Mouse (Mus musculus): ENCODE data around the gene Nqo1. TPM values are rescaled to one million over a fixed set of nuclear protein-coding genes. Genes with fewer than 3 reads are reported as not detected.

Gene Nqo1
- polyA plus RNA-seq, 2 experiments, result 9.6 to 15.0 TPM

DNA sequence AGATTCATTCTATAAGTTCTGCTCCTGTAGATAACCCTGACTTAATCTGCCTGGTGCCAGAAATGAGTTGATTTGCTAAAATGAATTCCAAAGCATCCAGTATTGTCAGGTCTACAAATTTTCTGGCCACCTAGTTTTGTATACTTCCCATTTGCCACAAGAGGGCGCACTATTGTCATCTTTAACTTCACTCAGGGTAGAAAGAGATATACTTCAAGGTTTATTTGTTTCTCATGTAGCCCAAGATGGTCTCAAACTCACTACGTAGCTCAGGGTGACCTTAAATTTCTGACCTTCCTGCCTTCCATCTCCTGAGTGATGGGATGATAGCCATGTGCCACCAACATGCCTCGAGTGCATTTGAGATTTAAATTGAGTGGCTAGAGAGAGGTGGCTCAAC, 16.4 kb downstream of the Nqo1 start:
- ATAC-seq (ENCODE audit: low FRiP score, low read depth) (no peak), DNase-seq (ENCODE audit: low spot score) (peak; percentile 54)
- H3K4me1 ChIP-seq (ENCODE audit: control insufficient read depth, insufficient read depth, low read length), result peaks cover 18% of the 10 kb centered on the region
- H3K36me3 ChIP-seq (ENCODE audit: control insufficient read depth, insufficient read depth, low read length), result no peaks in the 10 kb centered on the region
- no peaks in the 10 kb centered on the region for H3K9me3 ChIP-seq (ENCODE audit: control insufficient read depth, low read length)
- no peak overlapping the region for H3K9ac ChIP-seq (ENCODE audit: low read depth, low read length, severe bottlenecking)
- H3K4me3 ChIP-seq (replicated peaks; ENCODE audit: low read length), result no peak overlapping the region
- H3K27ac ChIP-seq (replicated peaks; ENCODE audit: low read depth, low read length), result no peak overlapping the region
- 29% methylated on average over 3 of the region's 3 CpGs for WGBS
- no peak overlapping the region for H3K4me2 ChIP-seq (replicated peaks; ENCODE audit: low read depth, low read length, severe bottlenecking)
- TF ChIP-seq POLR2A (IDR thresholded peaks at IDR 0.05; ENCODE audit: borderline replicate concordance, extremely low read depth, insufficient read depth, insufficient read length), result no peak
- H3K27me3 ChIP-seq (ENCODE audit: control insufficient read depth, insufficient read depth, low read length), result no peaks in the 10 kb centered on the region

- no peak for ATAC-seq (ENCODE audit: low FRiP score, low read depth)
Observed at GRCm38 (mm10) chr8:107386171-107386570, 16.8 kb downstream of the Nqo1 start.

DNA sequence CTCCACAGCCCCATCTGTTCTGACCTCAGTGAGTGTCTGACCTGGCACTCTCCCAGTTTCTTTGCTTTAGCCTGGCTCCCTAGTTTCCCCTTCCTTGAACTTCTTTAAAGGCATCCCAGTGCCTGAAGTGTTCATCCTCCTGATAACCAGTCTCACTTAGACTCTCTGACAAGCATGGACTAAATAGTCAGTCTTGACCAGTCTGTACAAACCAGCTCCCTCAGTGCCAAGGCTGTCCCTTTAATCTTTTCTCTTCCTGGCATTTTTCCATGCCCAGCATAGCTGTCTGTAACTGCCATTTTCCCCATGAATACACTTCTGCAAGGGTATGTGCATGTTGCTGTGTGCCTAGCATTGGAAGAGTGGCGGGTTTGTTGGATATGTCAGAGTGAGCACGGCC, 17.9 kb downstream of the Nqo1 start:
- H3K36me3 ChIP-seq (ENCODE audit: control insufficient read depth, insufficient read depth, low read length), result peaks cover 10% of the 10 kb centered on the region
- H3K4me3 ChIP-seq (replicated peaks; ENCODE audit: low read length), result no peak overlapping the region
- H3K9ac ChIP-seq (ENCODE audit: low read depth, low read length, severe bottlenecking), result no peak overlapping the region
- DNase-seq (ENCODE audit: low spot score) (no peak), ATAC-seq (ENCODE audit: low FRiP score, low read depth) (no peak)
- no peak for TF ChIP-seq POLR2A (IDR thresholded peaks at IDR 0.05; ENCODE audit: borderline replicate concordance, extremely low read depth, insufficient read depth, insufficient read length)
- no peak overlapping the region for H3K4me2 ChIP-seq (replicated peaks; ENCODE audit: low read depth, low read length, severe bottlenecking)
- no peaks in the 10 kb centered on the region for H3K27me3 ChIP-seq (ENCODE audit: control insufficient read depth, insufficient read depth, low read length)
- peaks cover 18% of the 10 kb centered on the region for H3K4me1 ChIP-seq (ENCODE audit: control insufficient read depth, insufficient read depth, low read length)
- WGBS, result 81% methylated on average over 2 of the region's 2 CpGs
- no peak overlapping the region for H3K27ac ChIP-seq (replicated peaks; ENCODE audit: low read depth, low read length)
- no peaks in the 10 kb centered on the region for H3K9me3 ChIP-seq (ENCODE audit: control insufficient read depth, low read length)

More at GRCm38 (mm10) chr8:107386171-107386570, 16.8 kb downstream of the Nqo1 start:
- Histone ChIP-seq H3K27ac (replicated peaks; ENCODE audit: low read depth, low read length) (no peak overlapping the region), H3K9me3 (ENCODE audit: control insufficient read depth, low read length) (no peaks in the 10 kb centered on the region), H3K4me2 (replicated peaks; ENCODE audit: low read depth, low read length, severe bottlenecking) (no peak overlapping the region), H3K9ac (ENCODE audit: low read depth, low read length, severe bottlenecking) (no peak overlapping the region), H3K4me1 (ENCODE audit: control insufficient read depth, insufficient read depth, low read length) (peaks cover 18% of the 10 kb centered on the region), H3K36me3 (ENCODE audit: control insufficient read depth, insufficient read depth, low read length) (no peaks in the 10 kb centered on the region), H3K4me3 (replicated peaks; ENCODE audit: low read length) (no peak overlapping the region), H3K27me3 (ENCODE audit: control insufficient read depth, insufficient read depth, low read length) (no peaks in the 10 kb centered on the region)
- peak; percentile 39 for DNase-seq (ENCODE audit: low spot score)
- TF ChIP-seq POLR2A (IDR thresholded peaks at IDR 0.05; ENCODE audit: borderline replicate concordance, extremely low read depth, insufficient read depth, insufficient read length), result no peak
- 43% methylated on average over 5 of the region's 5 CpGs for whole genome bisulfite sequencing

GRCm38 (mm10) chr8:107384651-107385050, 18.4 kb downstream of the Nqo1 start:
- ATAC-seq (ENCODE audit: low FRiP score, low read depth) (no peak), DNase-seq (ENCODE audit: low spot score) (no peak)
- Histone ChIP-seq H3K9me3 (ENCODE audit: control insufficient read depth, low read length) (no peaks in the 10 kb centered on the region), H3K36me3 (ENCODE audit: control insufficient read depth, insufficient read depth, low read length) (peaks cover 13% of the 10 kb centered on the region), H3K4me2 (replicated peaks; ENCODE audit: low read depth, low read length, severe bottlenecking) (no peak overlapping the region), H3K27ac (replicated peaks; ENCODE audit: low read depth, low read length) (no peak overlapping the region), H3K27me3 (ENCODE audit: control insufficient read depth, insufficient read depth, low read length) (no peaks in the 10 kb centered on the region), H3K9ac (ENCODE audit: low read depth, low read length, severe bottlenecking) (no peak overlapping the region), H3K4me3 (replicated peaks; ENCODE audit: low read length) (no peak overlapping the region), H3K4me1 (ENCODE audit: control insufficient read depth, insufficient read depth, low read length) (peaks cover 14% of the 10 kb centered on the region)
- TF ChIP-seq POLR2A (IDR thresholded peaks at IDR 0.05; ENCODE audit: borderline replicate concordance, extremely low read depth, insufficient read depth, insufficient read length), result no peak
- 55% methylated on average over 5 of the region's 5 CpGs for WGBS

DNA sequence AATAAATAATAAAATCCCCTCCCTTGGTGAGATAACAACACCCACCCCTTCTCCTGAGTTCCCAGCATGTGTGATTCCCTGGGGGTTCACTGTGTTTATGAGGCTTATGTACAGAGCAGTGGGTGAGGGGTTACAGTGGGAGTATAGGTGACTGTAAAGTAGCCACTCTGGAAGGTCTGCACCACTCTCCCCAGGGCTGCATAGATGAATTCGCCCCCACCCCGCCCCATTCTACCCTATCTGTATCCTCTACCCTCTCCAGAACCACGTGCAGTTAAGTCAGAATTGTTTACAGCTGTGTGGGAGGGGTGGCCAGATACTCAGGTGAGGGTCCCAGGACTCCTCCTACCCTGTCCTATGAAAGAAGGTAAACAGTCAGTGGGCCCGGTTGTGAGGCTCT, 20.1 kb downstream of the Nqo1 start:
- TF ChIP-seq POLR2A (IDR thresholded peaks at IDR 0.05; ENCODE audit: borderline replicate concordance, extremely low read depth, insufficient read depth, insufficient read length), result no peak

DNA sequence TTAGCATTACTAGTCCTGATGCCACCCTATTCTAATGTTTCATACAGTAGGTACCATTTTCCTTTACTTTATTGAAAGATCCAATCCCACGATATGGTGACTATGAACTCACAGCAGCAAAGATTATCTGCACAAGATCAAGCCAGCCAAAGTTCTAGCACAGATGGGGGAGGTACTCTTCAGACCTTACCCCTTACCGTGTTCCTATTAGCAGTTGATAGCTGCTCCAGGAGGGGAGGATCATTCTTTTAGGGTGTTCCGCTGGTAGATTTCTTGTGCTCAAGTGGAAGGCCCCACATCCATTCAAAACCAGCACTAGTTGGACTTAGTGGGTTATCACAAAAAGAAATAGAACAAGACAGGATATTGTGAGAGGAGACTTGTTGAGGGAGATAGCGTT, 21.3 kb downstream of the Nqo1 start:
- no peak for TF ChIP-seq POLR2A (IDR thresholded peaks at IDR 0.05; ENCODE audit: borderline replicate concordance, extremely low read depth, insufficient read depth, insufficient read length)
- Histone ChIP-seq H3K36me3 (ENCODE audit: control insufficient read depth, insufficient read depth, low read length) (peaks cover 33% of the 10 kb centered on the region), H3K9ac (ENCODE audit: low read depth, low read length, severe bottlenecking) (no peak overlapping the region), H3K27me3 (ENCODE audit: control insufficient read depth, insufficient read depth, low read length) (no peaks in the 10 kb centered on the region), H3K4me3 (replicated peaks; ENCODE audit: low read length) (no peak overlapping the region), H3K4me1 (ENCODE audit: control insufficient read depth, insufficient read depth, low read length) (no peaks in the 10 kb centered on the region), H3K27ac (replicated peaks; ENCODE audit: low read depth, low read length) (no peak overlapping the region), H3K4me2 (replicated peaks; ENCODE audit: low read depth, low read length, severe bottlenecking) (no peak overlapping the region), H3K9me3 (ENCODE audit: control insufficient read depth, low read length) (no peaks in the 10 kb centered on the region)
- 93% methylated on average over 4 of the region's 4 CpGs for WGBS
- DNase-seq (ENCODE audit: low spot score) (no peak), ATAC-seq (ENCODE audit: low FRiP score, low read depth) (no peak)

More for the DNA sequence above, 20.1 kb downstream of the Nqo1 start:
- Histone ChIP-seq H3K9me3 (ENCODE audit: control insufficient read depth, low read length) (no peaks in the 10 kb centered on the region), H3K36me3 (ENCODE audit: control insufficient read depth, insufficient read depth, low read length) (peaks cover 30% of the 10 kb centered on the region), H3K27ac (replicated peaks; ENCODE audit: low read depth, low read length) (no peak overlapping the region), H3K9ac (ENCODE audit: low read depth, low read length, severe bottlenecking) (no peak overlapping the region), H3K4me1 (ENCODE audit: control insufficient read depth, insufficient read depth, low read length) (no peaks in the 10 kb centered on the region), H3K4me3 (replicated peaks; ENCODE audit: low read length) (no peak overlapping the region), H3K4me2 (replicated peaks; ENCODE audit: low read depth, low read length, severe bottlenecking) (no peak overlapping the region), H3K27me3 (ENCODE audit: control insufficient read depth, insufficient read depth, low read length) (no peaks in the 10 kb centered on the region)
- no peak for ATAC-seq (ENCODE audit: low FRiP score, low read depth)
- no peak for DNase-seq (ENCODE audit: low spot score)
- WGBS, result 74% methylated on average over 4 of the region's 4 CpGs
